Mouse (Mus musculus) CH12.LX (cell line): ENCODE data around the gene Rplp0.

Experiments
- CTCF ChIP-seq, 2 experiments: IDR thresholded peaks in 1 of 2; conservative IDR thresholded peaks in 1 of 2; 2 replicates each; pipeline ENCODE4 v1.5.1; 2011 to 2012; ENCODE audit warnings: low read depth in 2 of 2, low read length in 2 of 2, improper control_type of control experiment in 1 of 2, inconsistent platforms in 1 of 2, mild to moderate bottlenecking in 1 of 2, moderate library complexity in 1 of 2
- E2F4 ChIP-seq: IDR thresholded peaks from 2 replicates; pipeline ENCODE4 v1.6.1; 2011; ENCODE audit warnings: low read depth, low read length, improper control_type of control experiment; ENCODE audit not compliant: insufficient replicate concordance
- EP300 ChIP-seq: IDR thresholded peaks from 2 replicates; pipeline ENCODE4 v1.6.1; 2011; ENCODE audit warnings: low read length, improper control_type of control experiment
- JUND ChIP-seq: conservative IDR thresholded peaks from 2 replicates; pipeline ENCODE4 v1.6.1; 2011; ENCODE audit warnings: low read depth, low read length, improper control_type of control experiment
- MAFK ChIP-seq: IDR thresholded peaks from 2 replicates; pipeline ENCODE4 v1.6.1; 2011; ENCODE audit warnings: low read length, improper control_type of control experiment; ENCODE audit not compliant: insufficient replicate concordance
- MYC ChIP-seq: IDR thresholded peaks from 2 replicates; pipeline ENCODE4 v1.6.1; 2011; ENCODE audit warnings: low read depth, mild to moderate bottlenecking, improper control_type of control experiment, low read length
- NRF1 ChIP-seq: IDR thresholded peaks from 2 replicates; pipeline ENCODE4 v1.6.1; 2014; ENCODE audit warnings: low read depth, mild to moderate bottlenecking, inconsistent platforms, low read length, improper control_type of control experiment, moderate library complexity
- POLR2A ChIP-seq: IDR thresholded peaks from 2 replicates; pipeline ENCODE4 v1.6.1; 2011; ENCODE audit warnings: low read depth, mild to moderate bottlenecking, improper control_type of control experiment, low read length
- RCOR1 ChIP-seq: conservative IDR thresholded peaks from 2 replicates; pipeline ENCODE4 v1.6.1; 2012; ENCODE audit warnings: low read depth, mild to moderate bottlenecking, inconsistent platforms, low read length, improper control_type of control experiment
- SIN3A ChIP-seq: IDR thresholded peaks from 2 replicates; pipeline ENCODE4 v1.6.1; 2012; ENCODE audit warnings: low read length, improper control_type of control experiment, inconsistent platforms
- TBP ChIP-seq: conservative IDR thresholded peaks from 2 replicates; pipeline ENCODE4 v1.6.1; 2011; ENCODE audit warnings: low read depth, low read length, improper control_type of control experiment

- no peak for TF ChIP-seq CTCF (conservative IDR thresholded peaks at IDR 0.05 in 1 of 2, IDR thresholded peaks at IDR 0.05 in 1 of 2; ENCODE audit: low read depth in 2 of 2, low read length in 2 of 2)
- TF ChIP-seq JUND: no peak
- no peak for TF ChIP-seq EP300
- TF ChIP-seq SIN3A: no peak
- no peak for TF ChIP-seq E2F4
- TF ChIP-seq POLR2A: no peak
- TF ChIP-seq MYC: no peak
- TF ChIP-seq TBP: no peak
- no peak for TF ChIP-seq MAFK
- TF ChIP-seq RCOR1: no peak
- no peak for TF ChIP-seq NRF1
Observed at GRCm38 (mm10) chr5:115538017-115538692, 21.1 kb upstream of the Rplp0 start.
